Mouse (Mus musculus) adrenal gland, adult 10 weeks (tissue): Measurements from ENCODE around the gene Slc38a9. TPM values are rescaled to one million over a fixed set of nuclear protein-coding genes. Genes with fewer than 3 reads are reported as not detected.

ENCODE experiments used
- polyA plus RNA-seq: library from polyadenylated mRNA; stranded (reverse); fragments of 350-450 nt; fragmentation: Illumina TruSeq; extraction: RNeasy Lipid Tissue Mini Kit (QIAGEN cat#74804); gene quantifications from one replicate; pipeline ENCODE4 v1.2.3, GENCODE M21; 2014; ENCODE audit warnings: low read depth, low replicate concordance

The Slc38a9 gene
- polyA plus RNA-seq: 28.9 TPM

GRCm38 (mm10) chr13:112660574-112661381 is at the start of gene Slc38a9:
Slc38a9 (plus strand) TSS chr13:112660751.

GRCm38 (mm10) chr13:112652205-112652604 is 8.3 kb upstream of the Slc38a9 start, which contains the start of gene Ddx4:
Ddx4 (minus strand) TSS chr13:112652475.

Other genes with a start within 250 kb of the Slc38a9 start
- 194 TPM for gene Il6st, start 196.7 kb upstream of the Slc38a9 start, polyA plus RNA-seq
- 0.35 TPM for gene Il31ra, start 66.4 kb upstream of the Slc38a9 start, polyA plus RNA-seq
- gene Ddx4, start 8.3 kb upstream of the Slc38a9 start, polyA plus RNA-seq: 5.6 TPM
- 735 TPM for gene Plpp1, start 140.0 kb downstream of the Slc38a9 start, polyA plus RNA-seq